Mouse (Mus musculus) bone marrow, adult 2 months (tissue): ENCODE results near the gene Auh. TPM values are rescaled to one million over a fixed set of nuclear protein-coding genes. Genes with fewer than 3 reads are reported as not detected.

Experiments
- H3K27ac ChIP-seq: fragments of 200-500 bp; 2 replicates; pipeline ENCODE4 v1.5.1; 2012; ENCODE audit warnings: low read depth, mild to moderate bottlenecking, control low read depth, inconsistent platforms, low read length; ENCODE audit not compliant: control insufficient read depth, poor library complexity, insufficient read depth
- H3K4me1 ChIP-seq: fragments of 200-500 bp; 2 replicates; pipeline ENCODE4 v1.6.1; 2011; ENCODE audit warnings: low read length; ENCODE audit not compliant: control insufficient read depth, insufficient read depth
- H3K4me3 ChIP-seq: fragments of 200-500 bp; replicated peaks from 2 replicates; pipeline ENCODE3; 2011; ENCODE audit warnings: mild to moderate bottlenecking, low read depth, low read length, control low read depth; ENCODE audit not compliant: control insufficient read depth
- CTCF ChIP-seq: fragments of 200-500 bp; IDR thresholded peaks from 2 replicates; pipeline ENCODE4 v1.5.1; 2011; ENCODE audit warnings: low read length, control low read depth; ENCODE audit not compliant: control insufficient read depth, insufficient read depth
- POLR2A ChIP-seq: fragments of 200-500 bp; IDR thresholded peaks from 2 replicates; pipeline ENCODE4 v1.6.1; 2011; ENCODE audit warnings: low read depth, mild to moderate bottlenecking, control low read depth, low read length, borderline replicate concordance; ENCODE audit not compliant: control insufficient read depth
- WGBS: fragments of 180-500 bp; shearing (Covaris S2); methylation state at CpG from one replicate; pipeline ENCODE4 v1.1.7; 2018; 5-methylcytosine and 5-hydroxymethylcytosine counted together
- polyA plus RNA-seq: library from polyadenylated mRNA; stranded (reverse); fragments of >200 nt; gene quantifications from 2 replicates; pipeline ENCODE4 v1.2.4, GENCODE M21; 2011; ENCODE audit warnings: low replicate concordance; ENCODE audit not compliant: missing spikeins, insufficient read depth, insufficient read length

Auh gene
- polyA plus RNA-seq, 1 experiment: 30.1 TPM

- 88% methylated on average over 8 of the region's 8 CpGs for WGBS
- TF ChIP-seq POLR2A (no peak), CTCF (no peak)
- no peak overlapping the region for H3K27ac ChIP-seq
- H3K4me3 ChIP-seq: no peak overlapping the region
- H3K4me1 ChIP-seq: peaks cover 7% of the 10 kb centered on the region
Observed at GRCm38 (mm10) chr13:52847481-52847880, 82.0 kb downstream of the Auh start.

GRCm38 (mm10) chr13:52847071-52847470 lies 82.4 kb downstream of the Auh start:
- TF ChIP-seq POLR2A: no peak
- H3K27ac ChIP-seq: no peak overlapping the region
- peaks cover 7% of the 10 kb centered on the region for H3K4me1 ChIP-seq
- 90% methylated on average over 17 of the region's 17 CpGs for WGBS
- no peak overlapping the region for H3K4me3 ChIP-seq

- peak overlapping the region; percentile 46 for H3K27ac ChIP-seq
Observed at GRCm38 (mm10) chr13:52845618-52846017, 83.9 kb downstream of the Auh start.

GRCm38 (mm10) chr13:52843536-52844178 lies 85.8 kb downstream of the Auh start:
- Histone ChIP-seq H3K4me1 (peaks cover 7% of the 10 kb centered on the region), H3K27ac (no peak overlapping the region), H3K4me3 (no peak overlapping the region)
- no peak for TF ChIP-seq POLR2A
- no peak for TF ChIP-seq CTCF
- 71% methylated on average over 10 of the region's 10 CpGs for WGBS

More at GRCm38 (mm10) chr13:52845618-52846017, 83.9 kb downstream of the Auh start:
- peaks cover 7% of the 10 kb centered on the region for H3K4me1 ChIP-seq
- 49% methylated on average over 4 of the region's 4 CpGs for WGBS
- H3K4me3 ChIP-seq: no peak overlapping the region
- TF ChIP-seq CTCF (no peak), POLR2A (no peak)

- no peak overlapping the region for H3K4me3 ChIP-seq
- WGBS: 86% methylated on average over 8 of the region's 8 CpGs
- no peak for TF ChIP-seq CTCF
- TF ChIP-seq POLR2A: no peak
- H3K4me1 ChIP-seq: no peaks in the 10 kb centered on the region; the same call in 1 of the 2 replicates
- no peak overlapping the region for H3K27ac ChIP-seq
Observed at GRCm38 (mm10) chr13:52836231-52836630, 93.2 kb downstream of the Auh start.

GRCm38 (mm10) chr13:52834591-52834990 lies 94.9 kb downstream of the Auh start:
- H3K27ac ChIP-seq: no peak overlapping the region
- TF ChIP-seq CTCF (no peak), POLR2A (no peak)
- no peak overlapping the region for H3K4me3 ChIP-seq
- 87% methylated on average over 8 of the region's 8 CpGs for WGBS
- H3K4me1 ChIP-seq: no peaks in the 10 kb centered on the region; the same call in 1 of the 2 replicates

GRCm38 (mm10) chr13:52833748-52834147 lies 95.7 kb downstream of the Auh start:
- Histone ChIP-seq H3K27ac (no peak overlapping the region), H3K4me3 (no peak overlapping the region), H3K4me1 (peaks cover 2% of the 10 kb centered on the region; the same call in 1 of the 2 replicates)
- no peak for TF ChIP-seq CTCF
- no peak for TF ChIP-seq POLR2A
- 90% methylated on average over 2 of the region's 2 CpGs for WGBS

GRCm38 (mm10) chr13:52833220-52833619 lies 96.3 kb downstream of the Auh start:
- H3K4me3 ChIP-seq: no peak overlapping the region
- peaks cover 3% of the 10 kb centered on the region; the same call in 1 of the 2 replicates for H3K4me1 ChIP-seq
- 67% methylated on average over 4 of the region's 4 CpGs for WGBS
- TF ChIP-seq POLR2A (no peak), CTCF (peak; percentile 84)
- no peak overlapping the region for H3K27ac ChIP-seq

GRCm38 (mm10) chr13:52832481-52833170 lies 96.9 kb downstream of the Auh start:
- 88% methylated on average over 8 of the region's 8 CpGs for WGBS
- Histone ChIP-seq H3K4me1 (peaks cover 5% of the 10 kb centered on the region; the same call in 1 of the 2 replicates), H3K4me3 (no peak overlapping the region), H3K27ac (no peak overlapping the region)
- no peak for TF ChIP-seq POLR2A
